Mouse (Mus musculus): Measurements from ENCODE around the gene Ptpdc1.

Ptpdc1 gene

GRCm38 (mm10) chr13:48655637-48656036 lies 30.2 kb upstream of the Ptpdc1 start:
- DNase-seq (ENCODE audit: low read depth, low spot score): peak; percentile 44

DNA sequence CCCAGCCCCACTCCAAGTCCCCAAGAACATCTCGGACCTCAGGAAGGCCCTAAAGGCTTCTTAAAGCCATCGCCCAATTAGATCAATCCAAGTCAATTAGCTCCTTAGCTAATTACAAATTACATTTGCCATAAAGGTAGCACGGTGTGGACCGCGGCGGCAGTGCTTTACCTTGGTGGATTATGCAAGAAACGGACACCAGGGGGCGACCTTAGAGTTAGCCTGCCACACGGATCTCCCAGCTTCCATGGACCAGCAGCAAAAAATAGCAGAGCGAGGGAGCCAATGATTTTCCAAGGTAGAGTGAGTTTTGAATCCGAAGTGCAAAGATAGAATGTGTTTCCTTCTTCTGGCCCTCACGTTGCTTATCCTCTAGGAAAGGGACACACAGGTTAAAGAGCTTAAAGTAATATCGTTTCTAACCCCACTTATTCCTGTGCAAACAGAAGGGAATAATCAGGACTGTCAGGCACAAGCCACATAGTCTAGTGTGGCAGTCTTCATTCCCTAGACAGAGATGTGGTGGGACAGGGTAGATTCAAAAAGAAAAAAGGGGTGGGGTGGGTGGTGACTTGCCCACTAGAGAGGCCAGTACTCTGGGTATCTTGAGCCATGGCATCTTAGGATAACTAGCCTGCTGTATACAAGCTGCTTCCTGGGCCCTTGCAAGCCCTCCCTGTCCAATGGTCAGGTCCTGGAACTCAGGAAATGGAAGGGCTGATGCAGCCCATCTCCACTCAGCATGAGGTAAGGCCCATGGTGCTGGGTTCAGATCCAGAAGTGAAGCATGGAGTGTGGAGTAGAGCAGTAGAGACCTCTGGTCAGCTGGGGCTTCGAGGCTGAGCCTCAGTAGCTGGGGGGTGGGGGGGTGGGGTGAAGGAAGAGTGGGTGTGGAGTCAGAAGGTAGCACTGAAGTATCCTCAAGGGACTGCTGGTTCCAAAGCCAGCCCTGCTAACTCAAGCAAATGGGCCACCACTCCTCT lies 28.6 kb upstream of the Ptpdc1 start:
- peak; percentile 46 for DNase-seq (ENCODE audit: low read depth, low spot score)

DNA sequence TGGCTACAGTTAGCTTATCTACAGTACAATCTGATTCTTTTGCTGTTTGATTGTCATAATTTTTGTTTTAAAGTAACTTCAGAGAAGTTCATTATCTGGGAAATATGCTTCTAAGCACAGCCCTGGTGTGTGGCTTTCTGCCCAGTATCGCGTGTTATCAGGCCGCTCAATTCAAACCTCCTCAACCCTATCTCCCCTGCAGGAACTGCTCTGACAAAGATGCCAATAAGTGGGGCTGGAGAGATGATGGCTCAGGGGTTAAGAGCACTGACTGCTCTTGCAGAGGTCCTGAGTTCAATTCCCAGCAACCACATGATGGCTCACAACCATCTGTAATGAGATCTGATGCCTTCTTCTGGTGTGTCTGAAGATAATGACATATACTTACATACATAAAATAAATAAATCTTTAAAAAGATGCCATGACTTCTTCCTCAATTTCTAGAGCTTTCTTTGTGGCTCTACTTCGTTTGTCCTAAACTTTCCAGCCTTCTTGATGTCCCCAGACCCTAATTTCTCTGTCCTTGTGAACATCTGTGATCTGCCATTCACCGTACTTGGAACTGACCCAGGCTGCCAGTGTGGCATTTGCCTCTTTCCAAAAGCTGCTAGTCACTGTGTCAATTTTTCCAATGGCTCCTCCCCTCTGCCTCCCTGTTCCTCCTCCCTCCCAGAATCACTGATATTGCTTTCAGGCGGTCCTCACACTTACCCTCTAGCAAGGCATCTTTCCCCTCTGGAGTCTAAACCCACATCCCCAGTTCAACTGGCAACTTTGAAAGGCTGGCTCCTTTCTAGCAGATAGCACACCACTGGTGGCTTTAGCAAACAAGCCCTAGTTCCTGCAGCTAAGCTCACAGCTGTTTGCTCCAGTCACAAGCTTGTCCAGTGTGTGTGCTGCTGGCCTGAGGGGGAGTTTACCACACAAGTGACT lies 25.9 kb upstream of the Ptpdc1 start:
- no peak for DNase-seq (ENCODE audit: low read depth, low spot score)

GRCm38 (mm10) chr13:48650615-48651014 lies 25.2 kb upstream of the Ptpdc1 start:
- DNase-seq (ENCODE audit: low read depth, low spot score): peak; percentile 62

GRCm38 (mm10) chr13:48646696-48647095 lies 21.2 kb upstream of the Ptpdc1 start:
- DNase-seq (ENCODE audit: low read depth, low spot score): no peak

GRCm38 (mm10) chr13:48643991-48644390 lies 18.5 kb upstream of the Ptpdc1 start:
- no peak for DNase-seq (ENCODE audit: low read depth, low spot score)

- peak; percentile 21 for DNase-seq (ENCODE audit: low read depth, low spot score)
Observed at GRCm38 (mm10) chr13:48643072-48643471, 17.6 kb upstream of the Ptpdc1 start.

GRCm38 (mm10) chr13:48639570-48639969 lies 14.1 kb upstream of the Ptpdc1 start:
- peak; percentile 61 for DNase-seq (ENCODE audit: low read depth, low spot score)

DNA sequence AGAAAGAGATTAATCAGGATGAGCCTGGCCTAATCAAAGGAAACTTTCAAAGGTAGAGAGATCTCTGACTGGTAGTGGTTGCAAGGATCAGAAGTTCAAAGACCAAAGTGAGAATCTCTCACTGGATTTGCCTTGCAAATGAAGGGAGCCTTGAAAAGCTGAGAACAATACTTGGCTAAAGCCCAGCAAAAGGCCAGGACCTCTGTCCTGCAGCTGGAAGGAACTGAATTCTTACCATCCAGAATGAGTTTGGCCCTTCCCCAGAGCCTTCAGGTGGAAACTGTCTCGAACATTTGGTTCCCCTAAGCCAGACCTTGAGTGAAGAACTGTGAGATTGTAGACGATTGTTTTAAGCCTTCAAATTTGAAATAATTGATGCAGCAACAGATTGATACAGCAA lies 12.2 kb upstream of the Ptpdc1 start:
- no peak for DNase-seq (ENCODE audit: low read depth, low spot score)

DNA sequence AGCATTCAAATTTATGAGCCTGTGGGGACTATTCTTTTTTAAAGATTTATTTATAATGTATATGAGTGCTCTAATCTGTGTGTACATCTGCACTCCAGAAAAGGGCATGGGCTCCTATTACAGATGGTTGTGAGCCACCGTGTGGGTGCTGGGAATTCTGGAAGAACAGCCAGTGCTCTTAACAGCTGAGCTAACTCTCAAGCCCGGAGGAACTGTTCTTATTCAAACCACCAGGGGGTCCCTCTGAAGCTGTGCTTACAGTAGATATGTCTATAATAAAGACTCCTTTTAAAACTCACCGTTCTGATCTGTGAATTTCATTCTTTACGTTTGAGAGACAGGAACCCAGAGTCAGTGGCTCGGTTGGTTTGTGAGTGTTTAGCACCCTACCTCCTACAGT lies 6.2 kb upstream of the Ptpdc1 start:
- no peak for DNase-seq (ENCODE audit: low read depth, low spot score)

DNA sequence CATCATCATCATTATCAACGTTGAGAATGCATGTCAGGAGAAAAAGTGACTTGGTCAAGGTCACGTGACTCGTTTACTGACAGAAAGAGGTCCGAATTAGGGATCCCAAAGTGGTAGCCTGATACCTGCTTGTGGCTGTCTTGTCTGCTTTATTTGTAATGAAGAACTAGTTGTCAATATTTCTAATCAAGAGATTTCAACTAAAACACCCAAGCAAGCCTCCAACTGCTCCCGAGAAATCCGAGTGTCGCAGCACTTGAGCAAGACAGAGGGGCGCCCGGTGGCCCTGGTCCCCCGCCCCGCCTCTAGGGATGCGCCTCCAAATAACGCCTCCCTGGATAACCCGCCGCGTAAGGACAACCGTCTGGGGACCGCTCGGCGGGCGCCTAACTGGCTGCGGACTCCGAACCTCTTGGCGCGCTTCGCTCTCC lies 481 bp downstream of the Ptpdc1 start:
- DNase-seq (ENCODE audit: low read depth, low spot score): no peak

DNA sequence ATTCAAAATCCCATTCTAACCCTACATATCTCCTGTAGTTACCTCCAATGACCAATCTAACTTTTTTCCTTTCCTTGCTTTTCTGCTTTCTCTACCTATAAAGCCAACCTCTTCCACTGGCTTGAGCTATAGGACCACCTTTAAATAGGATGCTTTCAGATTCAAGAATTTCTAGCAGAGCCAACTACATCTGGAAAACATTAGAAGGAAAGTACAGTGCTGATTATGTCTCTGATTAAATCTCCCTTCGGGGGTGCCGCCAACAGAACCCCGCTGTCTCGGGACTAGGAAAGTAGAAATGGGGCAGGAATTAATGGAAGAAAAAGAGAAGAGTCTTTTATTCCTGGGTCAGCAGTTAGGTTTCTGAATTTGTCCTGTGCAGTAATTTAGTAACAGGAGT lies 6.6 kb downstream of the Ptpdc1 start:
- no peak for DNase-seq (ENCODE audit: low read depth, low spot score)

GRCm38 (mm10) chr13:48617774-48618173 lies 7.7 kb downstream of the Ptpdc1 start:
- DNase-seq (ENCODE audit: low read depth, low spot score): no peak

- no peak for DNase-seq (ENCODE audit: low read depth, low spot score)
Observed at GRCm38 (mm10) chr13:48614525-48614924, 10.9 kb downstream of the Ptpdc1 start.

DNA sequence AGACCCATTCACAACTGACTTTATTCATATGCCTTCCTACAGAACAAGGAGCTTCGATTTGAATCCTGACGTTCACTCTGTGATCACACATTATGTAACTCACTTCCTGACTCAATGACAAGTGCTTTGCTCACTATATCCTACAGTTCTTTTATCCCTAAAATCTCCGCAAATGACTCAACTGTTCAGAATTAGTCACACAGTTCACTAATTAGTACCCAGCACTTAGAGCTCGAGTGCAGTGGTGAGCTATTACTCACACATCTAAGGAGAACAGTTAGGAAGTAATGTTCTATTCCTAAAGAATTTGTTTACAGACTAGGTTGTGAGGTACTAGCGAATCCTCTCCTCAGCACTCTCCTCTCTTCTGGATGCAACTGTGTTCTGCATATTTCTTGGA lies 16.4 kb downstream of the Ptpdc1 start:
- DNase-seq (ENCODE audit: low read depth, low spot score): no peak

GRCm38 (mm10) chr13:48604591-48604990 lies 20.9 kb downstream of the Ptpdc1 start:
- DNase-seq (ENCODE audit: low read depth, low spot score): no peak

DNA sequence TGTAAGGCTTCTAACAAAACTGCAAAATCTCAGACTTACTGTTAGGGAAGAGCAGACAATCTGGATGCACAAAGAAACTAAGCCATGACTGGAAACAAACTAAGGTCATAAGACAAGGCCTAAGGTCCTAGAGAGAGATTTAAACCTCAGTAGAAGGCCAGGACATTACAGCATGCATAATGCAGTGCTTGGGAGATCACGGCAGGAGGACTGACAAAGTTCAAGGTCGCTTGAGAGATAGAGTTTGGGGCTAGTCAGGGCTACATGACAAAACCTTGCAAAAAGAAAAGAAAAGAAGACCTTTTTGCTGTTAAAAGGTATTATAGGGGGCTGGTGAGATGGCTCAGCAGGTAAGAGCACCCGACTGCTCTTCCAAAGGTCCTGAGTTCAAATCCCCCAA lies 22.2 kb downstream of the Ptpdc1 start:
- DNase-seq (ENCODE audit: low read depth, low spot score): no peak

- no peak for DNase-seq (ENCODE audit: low read depth, low spot score)
Observed at GRCm38 (mm10) chr13:48594605-48595004, 30.9 kb downstream of the Ptpdc1 start.

DNA sequence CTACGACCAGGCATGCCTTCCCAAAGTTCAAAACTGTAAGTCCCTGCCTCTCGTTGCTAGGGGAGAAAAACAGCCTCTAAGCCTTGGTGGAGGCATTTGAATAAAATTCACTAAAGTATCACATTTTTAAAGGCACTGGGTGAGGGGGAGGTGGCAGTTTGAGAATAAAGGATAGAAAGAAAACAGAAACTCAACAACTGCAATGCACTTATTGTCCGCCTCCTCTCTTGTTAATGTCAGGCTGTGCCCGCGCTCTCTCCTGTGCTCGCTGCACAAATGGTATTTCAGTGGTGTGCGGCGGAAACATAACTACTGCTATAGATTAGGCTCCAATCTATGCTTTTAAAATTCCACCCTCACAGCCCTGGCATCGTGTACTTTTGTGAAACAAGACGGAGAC lies 31.4 kb downstream of the Ptpdc1 start:
- DNase-seq (ENCODE audit: low read depth, low spot score): no peak

- DNase-seq (ENCODE audit: low read depth, low spot score): no peak
Observed at GRCm38 (mm10) chr13:48593181-48593580, 32.3 kb downstream of the Ptpdc1 start.

DNA sequence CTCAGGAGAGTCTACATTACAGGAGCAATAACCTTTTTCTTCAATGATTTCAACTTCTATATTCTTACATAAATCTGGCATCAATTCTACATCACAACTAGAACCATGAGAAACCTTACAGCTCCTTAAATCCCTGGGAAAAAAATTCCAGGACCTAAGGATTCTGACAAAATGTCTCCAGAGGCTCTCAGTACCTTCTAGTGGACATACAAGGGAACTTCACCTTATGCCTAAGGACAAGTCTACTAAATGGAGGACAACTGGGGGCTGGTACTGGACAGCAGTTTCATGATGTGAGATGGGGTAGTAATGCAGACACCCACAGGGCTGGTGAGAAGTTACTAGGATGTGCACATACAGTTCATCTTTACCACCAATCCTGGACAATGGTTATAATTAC lies 34.7 kb downstream of the Ptpdc1 start:
- no peak for DNase-seq (ENCODE audit: low read depth, low spot score)

DNA sequence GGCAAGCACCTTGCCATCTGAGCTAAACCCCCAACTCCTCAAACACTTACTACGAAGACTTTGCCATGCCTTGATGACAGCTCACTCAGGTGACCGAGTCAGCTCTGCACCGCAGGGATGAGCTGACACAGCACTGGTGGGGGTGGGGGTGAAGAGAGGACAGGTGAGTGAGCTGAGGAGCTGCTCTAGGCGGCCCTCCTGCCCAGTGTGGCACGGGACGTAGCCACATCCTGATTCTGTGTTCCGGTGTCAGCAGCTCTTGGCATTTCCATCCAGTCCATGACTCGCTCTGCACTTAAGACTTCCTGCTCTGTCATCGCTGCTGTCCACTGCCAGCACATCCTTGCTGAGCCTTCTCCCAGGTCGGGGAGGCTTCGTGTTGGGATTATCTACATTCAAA lies 38.1 kb downstream of the Ptpdc1 start:
- DNase-seq (ENCODE audit: low read depth, low spot score): no peak

All from A20 (cell line).